Mouse (Mus musculus) urinary bladder, adult 2 months (tissue): ENCODE data around the gene Olfr1513. TPM values are rescaled to one million over a fixed set of nuclear protein-coding genes. Genes with fewer than 3 reads are reported as not detected.
"Not testable (repeated sequence)": the region's sequence is repeated elsewhere in the genome, so short reads cannot be mapped to it uniquely, and the experiment has no call there.

Source experiments
- DNase-seq: peaks from one replicate; pipeline ENCODE4 v3.0.0; 2022; ENCODE audit warnings: low spot score
- polyA plus RNA-seq: library from polyadenylated mRNA; depleted of rRNA; stranded (reverse); fragments of >200 nt; gene quantifications from 2 replicates; pipeline ENCODE4 v1.2.3, GENCODE M21; 2012; rRNA removed

Gene Olfr1513
- not detected in 2 replicates for polyA plus RNA-seq

- no peak for DNase-seq
Measured at GRCm38 (mm10) chr14:52356308-52356707, at the start of gene Olfr1513. Gene Olfr1513 (minus strand): TSS chr14:52356408.

- DNase-seq, result no peak
Measured at GRCm38 (mm10) chr14:52397279-52397678, 41.1 kb upstream of the Olfr1513 start, which contains the start of gene Olfr1511. Gene Olfr1511 (minus strand): TSS chr14:52397379.

- DNase-seq, result not testable (repeated sequence)
Measured at GRCm38 (mm10) chr14:52390084-52390848, 34.1 kb upstream of the Olfr1513 start.

- DNase-seq, result no peak
Measured at GRCm38 (mm10) chr14:52379068-52379467, 22.9 kb upstream of the Olfr1513 start, which contains the start of gene Olfr1512. Gene Olfr1512 (minus strand): TSS chr14:52379168.

- DNase-seq, result no peak
Measured at GRCm38 (mm10) chr14:52368741-52369140, 12.5 kb upstream of the Olfr1513 start.

GRCm38 (mm10) chr14:52339512-52339852 lies 16.7 kb downstream of the Olfr1513 start:
- DNase-seq, result no peak

GRCm38 (mm10) chr14:52338751-52339511 lies 17.3 kb downstream of the Olfr1513 start:
- no peak for DNase-seq

- no peak for DNase-seq
Measured at GRCm38 (mm10) chr14:52332171-52332570, 24.0 kb downstream of the Olfr1513 start.

GRCm38 (mm10) chr14:52331069-52331750 lies 25.0 kb downstream of the Olfr1513 start:
- no peak for DNase-seq

GRCm38 (mm10) chr14:52327910-52328812 lies 28.0 kb downstream of the Olfr1513 start, which contains the start of gene Sall2:
Gene Sall2 (minus strand): TSS chr14:52328762.
- no peak for DNase-seq

GRCm38 (mm10) chr14:52327375-52327901 lies 28.8 kb downstream of the Olfr1513 start:
- no peak for DNase-seq

GRCm38 (mm10) chr14:52325890-52326289 lies 30.3 kb downstream of the Olfr1513 start:
- no peak for DNase-seq

GRCm38 (mm10) chr14:52319361-52319760 lies 36.8 kb downstream of the Olfr1513 start:
- DNase-seq, result no peak

- DNase-seq, result no peak
Measured at GRCm38 (mm10) chr14:52316441-52317225, 39.6 kb downstream of the Olfr1513 start.

GRCm38 (mm10) chr14:52315792-52316440 lies 40.3 kb downstream of the Olfr1513 start:
- DNase-seq, result peak; percentile 53

- DNase-seq, result no peak
Measured at GRCm38 (mm10) chr14:52315283-52315780, 40.9 kb downstream of the Olfr1513 start.

GRCm38 (mm10) chr14:52314808-52315150 lies 41.4 kb downstream of the Olfr1513 start:
- no peak for DNase-seq

GRCm38 (mm10) chr14:52313931-52314807 lies 42.0 kb downstream of the Olfr1513 start:
- no peak for DNase-seq
